Mouse (Mus musculus) stomach, postnatal 0 days (tissue): ENCODE measurements around the gene Txnrd2. TPM values are rescaled to one million over a fixed set of nuclear protein-coding genes. Genes with fewer than 3 reads are reported as not detected.
A peak's percentile ranks its signal among the peaks of the same experiment; 100 is the strongest.

Experiments used
- ATAC-seq: fragments of 200-750 bp; cut with Nextera tagmentation; 2 replicates; pipeline ENCODE4 v1.8.0; 2017; ENCODE audit not compliant: low FRiP score, low TSS enrichment
- DNase-seq: peaks from one replicate; pipeline ENCODE4 v3.0.0-alpha.2; 2016; ENCODE audit warnings: low spot score
- H3K27ac ChIP-seq: fragments of 300-500 bp; sonication (generic); replicated peaks from 2 replicates; pipeline ENCODE4 v1.5.1; 2014; ENCODE audit warnings: mild to moderate bottlenecking, control low read depth
- H3K27me3 ChIP-seq: fragments of 300-500 bp; sonication (generic); 2 replicates; pipeline ENCODE4 v1.6.1; 2014; ENCODE audit warnings: low read length; ENCODE audit not compliant: control insufficient read depth, insufficient read depth
- H3K36me3 ChIP-seq: fragments of 300-500 bp; sonication (generic); 2 replicates; pipeline ENCODE4 v1.6.1; 2014; ENCODE audit warnings: low read length, mixed read lengths; ENCODE audit not compliant: control insufficient read depth, insufficient read depth
- H3K4me1 ChIP-seq: fragments of 300-500 bp; sonication (generic); replicated peaks from 2 replicates; pipeline ENCODE4 v1.6.1; 2014; ENCODE audit warnings: antibody characterized with exemption; ENCODE audit not compliant: control insufficient read depth, insufficient read depth
- H3K4me2 ChIP-seq: fragments of 300-500 bp; sonication (generic); replicated peaks from 2 replicates; pipeline ENCODE4 v1.6.1; 2014; ENCODE audit warnings: low read depth, mild to moderate bottlenecking, control low read depth, moderate library complexity
- H3K4me3 ChIP-seq: fragments of 300-500 bp; sonication (generic); 2 replicates; pipeline ENCODE4 v1.5.1; 2014; ENCODE audit warnings: low read depth, low read length, control low read depth
- H3K9ac ChIP-seq: fragments of 300-500 bp; sonication (generic); 2 replicates; pipeline ENCODE4 v1.6.1; 2014; ENCODE audit warnings: mild to moderate bottlenecking, low read length, control low read depth, mixed read lengths
- H3K9me3 ChIP-seq: fragments of 300-500 bp; sonication (generic); 2 replicates; pipeline ENCODE4 v1.6.1; 2016; ENCODE audit warnings: low read length; ENCODE audit not compliant: control insufficient read depth
- CTCF ChIP-seq: IDR thresholded peaks from 2 replicates; pipeline ENCODE4 v1.5.1; 2016; ENCODE audit warnings: antibody characterized with exemption, low read depth, mild to moderate bottlenecking, moderate library complexity
- EP300 ChIP-seq: optimal IDR thresholded peaks from 2 replicates; pipeline ENCODE3; 2016; ENCODE audit warnings: antibody characterized with exemption
- WGBS: fragments of 180-500 bp; shearing (Covaris S2); extraction: QIAGEN DNeasy Blood & Tissue Kit; methylation state at CpG from one replicate; pipeline ENCODE4 v1.1.7; 2014; 5-methylcytosine and 5-hydroxymethylcytosine counted together
- polyA plus RNA-seq: library from polyadenylated mRNA; unstranded; fragments of >200 nt; fragmentation: Nextera tagmentation; extraction: Ambion mirVana; gene quantifications from 2 replicates; pipeline ENCODE4 v1.2.1, GENCODE M21; 2015

Gene Txnrd2
- polyA plus RNA-seq, 1 experiment from 2014 or later = 16.2 TPM

DNA sequence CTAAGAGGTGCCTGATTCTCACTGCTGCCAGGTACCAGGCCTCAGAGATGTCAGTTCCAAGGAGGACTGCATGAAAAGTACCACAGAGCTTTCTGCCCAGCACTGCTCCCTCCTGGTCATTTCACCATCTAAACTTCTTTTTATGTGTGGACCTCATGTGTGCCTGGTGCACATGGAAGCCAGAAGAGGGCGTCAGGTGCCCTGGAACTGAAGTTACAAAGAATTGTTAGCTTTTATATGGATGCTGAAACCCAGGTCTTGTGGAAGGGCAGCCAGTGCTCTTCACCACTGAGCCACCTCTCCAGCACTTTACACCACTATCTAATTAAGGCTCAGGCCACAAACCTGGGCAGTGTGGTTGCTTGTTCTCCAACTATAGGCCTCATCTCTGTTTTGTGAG is 44.6 kb downstream of the Txnrd2 start:
- TF ChIP-seq CTCF (peak; percentile 53), EP300 (no peak)

DNA sequence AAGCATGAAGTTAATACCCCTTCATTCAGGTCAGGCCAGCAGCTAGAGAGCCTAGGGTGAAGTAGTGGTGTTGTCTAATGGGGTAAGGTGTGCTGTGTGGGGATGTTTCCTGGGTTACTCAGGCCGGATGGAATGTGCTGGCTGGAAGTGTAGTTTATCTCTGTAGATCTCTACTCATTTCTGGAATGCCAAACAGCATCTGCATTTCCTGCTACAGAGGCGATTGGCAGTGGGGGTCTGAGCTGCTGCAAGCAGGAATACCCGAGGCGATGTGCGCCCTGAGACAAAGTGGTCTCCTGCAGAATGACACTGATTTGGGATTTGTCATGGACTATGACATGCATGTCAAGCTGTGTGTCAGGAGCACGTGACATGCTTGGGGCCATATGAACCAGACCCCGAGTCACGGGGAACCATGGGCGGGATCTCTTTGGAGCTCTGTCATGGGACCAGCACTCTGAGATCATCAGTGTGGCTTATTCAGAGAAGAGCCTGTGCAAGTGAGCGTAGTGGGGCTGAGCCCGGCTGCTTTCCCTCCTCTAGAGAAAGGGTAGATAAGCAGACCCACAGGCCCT is 45.3 kb downstream of the Txnrd2 start:
- Histone ChIP-seq H3K4me3 (no peak overlapping the region), H3K36me3 (no peaks in the 10 kb centered on the region), H3K9me3 (no peaks in the 10 kb centered on the region), H3K27me3 (no peaks in the 10 kb centered on the region), H3K27ac (no peak overlapping the region), H3K4me1 (no peaks in the 10 kb centered on the region), H3K4me2 (no peak overlapping the region), H3K9ac (no peak overlapping the region)
- no peak for ATAC-seq
- no peak for DNase-seq
- TF ChIP-seq EP300 (no peak), CTCF (no peak)
- WGBS = 72% methylated on average over 11 of the region's 11 CpGs

More for the DNA sequence above, 44.6 kb downstream of the Txnrd2 start:
- Histone ChIP-seq H3K4me1 (no peaks in the 10 kb centered on the region), H3K27ac (no peak overlapping the region), H3K9ac (no peak overlapping the region), H3K9me3 (no peaks in the 10 kb centered on the region), H3K4me3 (no peak overlapping the region), H3K27me3 (no peaks in the 10 kb centered on the region), H3K36me3 (no peaks in the 10 kb centered on the region), H3K4me2 (no peak overlapping the region)
- no peak for DNase-seq
- WGBS = 33% methylated on average over 1 of the region's 1 CpGs
- no peak for ATAC-seq

DNA sequence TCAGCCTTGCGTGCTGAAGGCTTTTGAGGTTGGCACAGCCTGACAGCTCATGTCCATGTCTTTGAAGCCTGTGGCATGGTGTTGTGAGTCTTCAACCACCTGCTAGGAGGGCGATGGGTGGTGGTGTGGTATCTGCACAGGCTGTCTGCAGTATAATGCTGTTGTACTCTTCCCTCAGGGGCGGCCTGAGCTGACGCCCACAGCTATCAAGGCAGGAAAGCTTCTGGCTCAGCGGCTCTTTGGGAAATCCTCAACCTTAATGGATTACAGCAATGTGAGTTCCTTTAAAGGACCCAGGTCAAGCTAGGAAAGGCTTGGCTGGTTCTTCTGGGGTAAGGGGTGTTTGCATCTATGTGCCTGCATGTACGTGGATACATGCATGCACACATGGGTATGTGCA is 45.8 kb downstream of the Txnrd2 start:
- DNase-seq (no peak), ATAC-seq (no peak)
- Histone ChIP-seq H3K9me3 (no peaks in the 10 kb centered on the region), H3K27ac (no peak overlapping the region), H3K36me3 (no peaks in the 10 kb centered on the region), H3K4me2 (no peak overlapping the region), H3K4me1 (no peaks in the 10 kb centered on the region), H3K9ac (no peak overlapping the region), H3K27me3 (no peaks in the 10 kb centered on the region), H3K4me3 (no peak overlapping the region)
- TF ChIP-seq EP300 = no peak
- no peak for TF ChIP-seq CTCF
- 87% methylated on average over 6 of the region's 6 CpGs for WGBS

DNA sequence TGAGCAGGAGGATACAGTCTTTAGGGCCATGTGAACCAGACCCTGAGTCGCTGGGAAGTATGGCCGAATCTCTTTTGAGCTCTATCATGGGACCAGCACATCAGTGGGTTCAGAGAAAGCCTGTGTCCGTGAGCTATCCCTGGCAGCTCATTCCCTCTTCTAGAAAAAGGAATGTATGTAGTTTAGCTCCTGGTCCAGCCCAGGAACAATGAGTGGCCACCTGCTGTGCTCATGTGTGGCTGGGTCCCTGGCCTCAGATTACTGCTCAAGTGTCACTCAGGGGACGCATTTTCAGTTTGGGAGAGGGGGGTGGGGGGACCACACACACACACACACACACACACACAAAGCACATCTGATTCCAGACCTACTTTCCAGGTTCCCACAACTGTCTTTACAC is 46.2 kb downstream of the Txnrd2 start:
- Histone ChIP-seq H3K9me3 (no peaks in the 10 kb centered on the region), H3K4me1 (no peaks in the 10 kb centered on the region), H3K4me2 (no peak overlapping the region), H3K36me3 (no peaks in the 10 kb centered on the region), H3K9ac (no peak overlapping the region), H3K27me3 (no peaks in the 10 kb centered on the region), H3K27ac (no peak overlapping the region), H3K4me3 (no peak overlapping the region)
- TF ChIP-seq EP300 = no peak
- TF ChIP-seq CTCF = no peak
- no peak for DNase-seq
- 81% methylated on average over 4 of the region's 4 CpGs for WGBS
- no peak for ATAC-seq

DNA sequence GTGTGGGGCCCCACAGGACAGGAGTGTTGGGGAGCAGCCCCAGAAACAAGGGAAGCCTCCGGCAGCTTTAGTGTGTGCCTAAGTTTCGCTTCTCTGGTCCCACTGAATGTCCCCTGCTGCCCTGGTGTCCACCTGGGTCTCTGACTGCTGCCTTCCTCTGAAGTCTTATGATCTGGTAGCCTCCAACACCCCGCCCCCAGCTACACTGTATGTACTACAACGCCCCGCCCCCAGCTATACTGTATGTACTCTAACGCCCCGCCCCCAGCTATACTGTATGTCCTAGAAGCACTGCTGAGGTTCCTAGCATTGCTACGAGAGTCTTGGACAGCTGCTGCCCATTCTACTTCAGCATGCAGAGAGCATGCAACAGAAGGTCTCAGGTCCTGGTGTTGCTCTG is 46.8 kb downstream of the Txnrd2 start:
- DNase-seq (peak; percentile 28), ATAC-seq (no peak)
- WGBS = 81% methylated on average over 8 of the region's 8 CpGs
- Histone ChIP-seq H3K27me3 (no peaks in the 10 kb centered on the region), H3K4me3 (no peak overlapping the region), H3K4me1 (no peaks in the 10 kb centered on the region), H3K4me2 (no peak overlapping the region), H3K36me3 (no peaks in the 10 kb centered on the region; the same call in 1 of the 2 replicates), H3K9me3 (no peaks in the 10 kb centered on the region), H3K27ac (no peak overlapping the region), H3K9ac (no peak overlapping the region)
- TF ChIP-seq CTCF (no peak), EP300 (no peak)

DNA sequence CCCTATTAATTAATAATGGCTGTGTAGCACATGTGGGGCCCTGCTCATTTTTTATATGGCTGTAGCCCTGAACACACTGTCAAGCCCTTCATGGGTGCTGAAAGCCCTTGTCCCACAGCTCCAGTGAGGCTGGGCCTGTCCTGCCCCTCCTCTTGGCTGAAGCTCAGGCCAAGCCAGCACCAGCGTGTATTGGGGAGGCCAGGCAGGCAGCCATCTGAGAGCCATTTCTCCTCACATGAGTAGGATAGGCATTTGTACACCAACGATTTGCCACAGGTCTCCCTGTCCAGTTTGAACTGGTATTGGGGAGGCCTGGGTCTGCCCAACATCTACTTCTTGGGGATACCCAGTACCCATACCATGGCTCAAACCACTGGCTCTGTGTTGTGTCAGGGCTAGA is 47.8 kb downstream of the Txnrd2 start:
- Histone ChIP-seq H3K9ac (no peak overlapping the region), H3K9me3 (no peaks in the 10 kb centered on the region), H3K36me3 (no peaks in the 10 kb centered on the region; the same call in 1 of the 2 replicates), H3K27me3 (no peaks in the 10 kb centered on the region), H3K4me1 (no peaks in the 10 kb centered on the region), H3K27ac (no peak overlapping the region), H3K4me3 (no peak overlapping the region), H3K4me2 (no peak overlapping the region)
- no peak for DNase-seq
- TF ChIP-seq EP300 = no peak
- no peak for TF ChIP-seq CTCF
- ATAC-seq = no peak
- WGBS = 79% methylated on average over 2 of the region's 2 CpGs
